Mouse (Mus musculus) cerebellum, adult 9-10 months (tissue): ENCODE data around the gene Trappc3l.
"Not testable (repeated sequence)": the region's sequence is repeated elsewhere in the genome, so short reads cannot be mapped to it uniquely, and the experiment has no call there.

Experiments
- DNase-seq: peaks from one replicate; pipeline ENCODE4 v3.0.0; 2022

The Trappc3l gene

GRCm38 (mm10) chr10:34037401-34037800, at the start of gene Trappc3l:
Gene Trappc3l, plus strand, starts transcription at chr10:34037597.
- DNase-seq: no peak

DNA sequence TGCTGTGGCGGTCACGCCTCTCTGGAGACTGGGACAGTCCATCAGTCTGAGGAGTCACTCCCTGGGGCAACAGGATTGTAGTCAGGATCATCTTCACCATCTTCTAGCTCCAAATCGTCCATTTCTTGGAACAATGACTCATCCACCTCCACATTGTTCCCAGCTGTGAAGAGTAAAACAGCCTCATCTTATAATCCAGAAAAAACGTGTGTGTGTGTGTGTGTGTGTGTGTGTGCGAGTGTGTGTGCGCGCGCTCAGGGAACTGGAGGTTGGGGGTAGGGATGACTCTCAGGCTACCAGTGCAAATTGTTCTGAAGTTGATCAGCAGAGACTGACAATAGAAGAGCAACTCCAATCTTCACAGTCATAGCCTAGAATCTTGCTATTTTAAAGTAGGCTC, 40.7 kb upstream of the Trappc3l start:
- not testable (repeated sequence) for DNase-seq

- DNase-seq: no peak
These were observed 39.0 kb upstream of the Trappc3l start for GRCm38 (mm10) chr10:33998397-33998796.

DNA sequence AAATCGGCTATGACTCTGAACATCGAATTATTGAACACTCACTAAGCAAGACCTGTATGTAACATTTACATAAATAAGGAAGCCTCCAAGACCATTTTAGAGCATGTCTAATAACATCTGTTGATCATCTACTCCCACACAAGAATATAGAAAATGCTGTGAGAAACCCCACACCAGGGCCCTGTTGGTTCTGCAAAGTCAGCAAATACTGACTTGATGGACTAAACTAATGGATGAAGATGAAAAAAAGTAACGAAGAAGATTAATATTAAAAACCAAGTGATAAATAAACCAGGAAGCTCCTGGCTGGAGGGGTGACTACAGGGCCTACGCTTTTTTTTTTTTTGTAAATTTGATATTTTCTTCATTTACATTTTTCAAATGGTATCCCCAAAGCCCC, 24.8 kb upstream of the Trappc3l start:
- DNase-seq: no peak

DNA sequence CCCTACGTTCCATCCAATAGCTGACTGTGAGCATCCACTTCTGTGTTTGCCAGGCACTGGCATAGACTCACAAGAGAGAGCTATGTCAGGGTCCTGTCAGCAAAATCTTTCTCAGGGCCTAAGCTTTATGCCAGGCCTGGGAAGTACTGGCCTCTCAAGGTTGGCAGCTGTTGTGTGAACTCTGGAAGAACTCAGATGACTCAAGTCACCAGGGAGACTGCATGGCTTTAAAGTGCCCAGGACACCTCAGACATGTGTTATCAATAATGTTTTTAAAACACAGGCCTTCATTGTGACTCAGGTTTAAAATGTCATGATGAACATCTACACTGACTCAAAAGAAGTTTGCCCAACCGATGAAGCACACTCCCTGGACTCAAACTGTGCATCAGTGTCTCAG, 24.2 kb upstream of the Trappc3l start:
- DNase-seq: no peak

GRCm38 (mm10) chr10:34018746-34019301, 18.6 kb upstream of the Trappc3l start:
- DNase-seq: no peak

- DNase-seq: peak; percentile 97
These were observed 17.9 kb upstream of the Trappc3l start, which contains the start of gene Rwdd1 for GRCm38 (mm10) chr10:34019302-34020075. Gene Rwdd1, minus strand, starts transcription at chr10:34019624.

- DNase-seq: no peak
These were observed 7.1 kb upstream of the Trappc3l start for GRCm38 (mm10) chr10:34030322-34030721.

GRCm38 (mm10) chr10:34033630-34034305, 3.6 kb upstream of the Trappc3l start:
- peak; percentile 48 for DNase-seq

DNA sequence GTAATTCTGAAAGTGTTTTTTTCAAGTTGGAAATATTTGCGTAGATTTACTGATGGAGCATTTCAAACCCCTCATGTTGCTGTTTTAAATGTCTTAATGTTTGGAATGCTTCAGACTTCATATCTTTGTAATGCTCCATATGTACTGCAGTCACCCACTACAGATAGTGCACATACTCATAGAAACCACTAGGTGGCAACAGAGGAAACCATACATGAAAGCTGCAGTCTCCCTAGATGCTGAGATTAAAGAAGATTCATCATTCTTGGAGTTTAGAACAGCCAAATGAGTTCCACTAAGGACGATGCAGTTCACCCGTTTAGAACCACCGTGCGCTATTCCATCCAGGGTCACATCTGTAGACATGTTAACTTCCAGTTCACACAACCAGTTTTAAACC, 810 bp upstream of the Trappc3l start:
- DNase-seq: peak; percentile 59

DNA sequence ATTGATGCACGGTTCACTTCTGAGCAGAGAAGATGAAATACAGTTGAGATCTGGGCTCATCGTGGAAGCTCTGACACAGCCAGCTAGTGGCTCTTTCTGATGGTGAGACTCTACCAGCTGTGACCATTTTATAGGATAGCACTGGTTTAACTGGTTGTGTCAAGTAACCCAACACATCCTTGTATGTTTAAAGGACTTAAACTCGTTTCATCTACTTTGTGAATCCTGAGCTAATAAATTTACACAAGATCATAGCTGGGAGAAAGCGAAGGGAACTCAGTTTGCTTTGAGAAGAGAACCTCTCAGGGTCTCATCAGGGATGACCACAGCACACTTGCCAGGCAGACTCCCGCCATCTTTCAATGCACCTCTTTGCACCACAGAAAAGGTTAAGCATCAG, 6.8 kb downstream of the Trappc3l start, which contains the start of gene Calhm4:
TSS of gene Calhm4 (minus strand) at position 101 of the 400 bp plus-strand sequence.
- no peak for DNase-seq

GRCm38 (mm10) chr10:34053987-34054386, 16.6 kb downstream of the Trappc3l start:
- no peak for DNase-seq

DNA sequence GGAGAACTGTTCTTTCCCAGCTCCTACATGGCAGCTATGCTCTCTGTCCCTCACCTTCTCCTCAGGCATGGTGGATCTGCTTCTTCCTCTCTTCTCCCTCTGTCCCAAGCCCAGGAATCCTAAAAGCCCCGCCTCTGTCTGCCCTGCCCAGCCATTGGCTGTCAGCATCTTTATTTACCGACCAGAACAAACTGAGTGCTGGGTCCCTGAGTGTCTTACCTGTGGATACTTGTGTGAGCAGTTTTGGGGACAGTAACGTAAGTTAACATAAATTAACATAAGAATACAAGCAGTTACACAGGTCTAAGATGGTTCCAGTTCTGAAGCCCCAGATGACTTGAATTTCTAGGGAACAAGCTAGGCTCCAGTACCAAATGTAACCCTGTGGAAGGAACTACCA, 29.2 kb downstream of the Trappc3l start:
- DNase-seq: no peak

- no peak for DNase-seq
These were observed 32.2 kb downstream of the Trappc3l start for GRCm38 (mm10) chr10:34069606-34070005.

- DNase-seq: no peak
These were observed 33.6 kb downstream of the Trappc3l start for GRCm38 (mm10) chr10:34070999-34071492.

DNA sequence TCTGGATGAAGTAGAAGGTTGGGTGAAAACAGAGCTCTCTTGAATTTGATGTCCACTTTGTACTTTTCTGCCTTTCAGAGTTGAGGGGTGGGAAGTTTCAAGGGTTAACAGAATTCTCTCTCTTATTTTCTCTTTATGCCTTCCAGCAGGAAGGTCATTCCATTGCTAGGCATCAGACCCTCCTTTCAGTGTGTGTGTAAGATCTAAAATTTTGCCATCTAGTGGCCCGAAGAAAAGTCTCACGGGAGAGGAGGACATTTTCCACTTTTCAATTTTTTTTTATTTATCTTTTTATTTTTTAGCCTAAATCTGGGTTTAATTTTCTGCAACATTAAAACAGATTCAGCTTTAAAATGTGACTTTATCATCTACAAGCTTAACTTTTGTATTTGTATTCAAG, 34.3 kb downstream of the Trappc3l start:
- no peak for DNase-seq

DNA sequence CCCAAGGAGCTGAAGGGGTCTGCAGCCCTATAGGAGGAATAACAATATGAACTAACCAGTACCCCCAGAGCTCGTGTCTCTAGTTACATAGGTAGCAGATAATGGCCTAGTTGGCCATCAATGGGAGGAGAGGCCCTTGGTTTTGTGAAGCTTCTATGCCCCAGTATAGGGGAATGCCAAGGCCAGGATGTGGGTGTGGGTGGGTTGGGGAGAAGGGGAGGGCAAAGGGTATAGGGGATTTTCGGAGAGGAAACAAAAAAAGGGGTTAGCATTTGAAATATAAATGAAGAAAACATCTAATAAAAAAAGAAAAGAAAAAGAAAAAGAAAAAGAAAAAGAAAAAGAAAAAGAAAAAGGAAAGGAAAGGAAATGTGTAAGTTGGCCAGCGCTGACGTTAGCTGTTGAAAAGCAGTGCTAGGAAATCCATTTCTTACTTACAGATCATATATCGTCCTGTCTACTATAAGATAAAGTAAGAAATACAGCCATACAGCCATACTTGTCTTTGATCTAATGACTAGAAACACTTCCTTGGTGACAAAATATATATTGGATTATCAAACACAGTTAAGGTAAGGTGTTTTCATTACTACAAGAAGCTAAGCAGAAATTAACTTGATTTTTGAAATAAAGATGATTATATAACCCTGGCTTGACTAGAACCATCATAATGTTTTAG, 37.3 kb downstream of the Trappc3l start:
- DNase-seq: no peak

DNA sequence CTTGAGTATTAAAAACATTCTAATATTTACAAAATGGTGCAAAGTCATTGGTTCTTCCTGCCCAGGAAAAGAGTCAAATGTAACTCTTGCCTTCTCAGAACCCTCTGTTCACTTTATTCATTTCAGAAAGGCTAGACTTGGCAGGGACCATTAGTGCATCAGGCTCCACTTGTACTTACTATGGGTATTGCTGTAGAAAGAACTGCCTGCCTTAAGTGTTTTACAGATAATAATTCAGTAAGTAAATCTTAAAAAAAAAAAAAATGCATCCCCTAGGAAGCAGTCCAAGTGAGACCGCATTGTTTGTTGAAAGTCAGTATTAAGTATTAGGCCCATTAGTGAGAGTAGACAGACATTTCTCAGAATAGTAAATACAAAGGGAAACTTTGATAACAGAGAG, 49.1 kb downstream of the Trappc3l start:
- DNase-seq: no peak

DNA sequence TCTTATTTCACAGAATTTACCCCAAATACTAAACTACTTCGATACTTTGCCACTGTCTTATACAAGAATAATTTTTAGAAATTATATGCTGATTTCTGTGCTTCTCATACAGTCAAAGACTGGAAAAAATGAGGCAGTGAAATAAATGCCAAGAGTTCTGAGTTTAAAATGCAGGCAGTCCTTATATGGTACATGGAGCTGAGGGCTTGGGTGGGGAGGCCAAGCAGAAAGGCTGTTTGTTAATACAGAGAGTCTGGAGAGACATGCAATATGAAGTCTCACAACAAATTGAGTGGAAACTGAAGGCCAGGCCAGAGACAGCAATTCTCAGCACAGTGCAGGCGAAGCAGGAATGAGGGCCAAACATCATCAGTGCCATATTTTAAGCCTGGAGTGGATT, 51.1 kb downstream of the Trappc3l start:
- no peak for DNase-seq

- DNase-seq: no peak
These were observed 52.1 kb downstream of the Trappc3l start for GRCm38 (mm10) chr10:34089517-34089916.

- DNase-seq: no peak
These were observed 53.1 kb downstream of the Trappc3l start for GRCm38 (mm10) chr10:34090481-34090880.

DNA sequence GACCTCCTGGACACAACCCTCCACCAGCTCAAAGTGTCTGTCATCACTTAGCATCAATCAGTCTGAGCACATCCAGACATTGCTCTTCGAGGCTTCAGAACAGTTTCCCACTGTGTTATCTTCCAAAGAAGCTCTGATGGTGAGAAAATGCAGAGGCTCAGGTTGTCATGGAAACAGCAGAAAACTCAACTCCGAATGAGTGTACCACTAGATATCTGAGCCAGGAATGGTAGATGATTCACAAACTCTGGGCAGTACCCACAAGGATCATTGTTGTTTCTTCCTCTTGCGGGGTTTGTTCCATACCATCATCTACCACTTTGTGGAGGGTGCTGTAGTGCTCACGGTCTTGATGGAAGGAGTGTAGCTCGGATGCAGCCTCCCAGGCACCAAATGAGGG, 54.5 kb downstream of the Trappc3l start:
- DNase-seq: no peak

- no peak for DNase-seq
These were observed 57.8 kb downstream of the Trappc3l start for GRCm38 (mm10) chr10:34095147-34095546.
